Mouse (Mus musculus) adrenal gland, adult 18-20 months (tissue): ENCODE data around the gene Shd. TPM values are rescaled to one million over a fixed set of nuclear protein-coding genes. Genes with fewer than 3 reads are reported as not detected.

ENCODE experiments used
- DNase-seq, 2 experiments: peaks; one replicate each; pipeline ENCODE4 v3.0.0; 2021 to 2022; ENCODE audit warnings: low spot score in 2 of 2
- total RNA-seq, 2 experiments: library from RNA; stranded (reverse); gene quantifications; 1 replicate in 1 of 2; 2 replicates in 1 of 2; pipeline ENCODE4 v1.2.3; 2021

Shd gene
- total RNA-seq, 2 experiments from 2014 or later: 2.0 to 2.2 TPM

DNA sequence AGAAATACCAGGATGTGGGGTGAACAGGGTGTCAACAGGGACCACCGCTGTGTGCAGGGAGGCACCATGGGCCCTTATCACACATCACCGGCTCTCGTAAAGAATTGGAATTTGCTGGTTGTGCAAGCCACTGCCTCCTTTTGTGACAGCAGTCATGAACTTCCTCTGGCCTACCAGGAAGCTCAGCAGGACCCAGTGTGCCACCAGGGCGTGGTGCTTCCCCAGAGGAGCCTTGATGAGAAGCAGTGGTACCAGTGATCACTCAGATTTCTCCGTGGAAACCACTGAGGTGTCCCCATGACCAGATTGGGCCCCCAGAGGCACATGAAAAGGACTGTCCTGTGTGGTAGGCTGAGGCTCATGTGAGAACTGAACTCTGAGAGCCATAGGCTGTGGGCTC, 53.1 kb downstream of the Shd start:
- DNase-seq: peak in 1 of 2 experiments; percentile 25

DNA sequence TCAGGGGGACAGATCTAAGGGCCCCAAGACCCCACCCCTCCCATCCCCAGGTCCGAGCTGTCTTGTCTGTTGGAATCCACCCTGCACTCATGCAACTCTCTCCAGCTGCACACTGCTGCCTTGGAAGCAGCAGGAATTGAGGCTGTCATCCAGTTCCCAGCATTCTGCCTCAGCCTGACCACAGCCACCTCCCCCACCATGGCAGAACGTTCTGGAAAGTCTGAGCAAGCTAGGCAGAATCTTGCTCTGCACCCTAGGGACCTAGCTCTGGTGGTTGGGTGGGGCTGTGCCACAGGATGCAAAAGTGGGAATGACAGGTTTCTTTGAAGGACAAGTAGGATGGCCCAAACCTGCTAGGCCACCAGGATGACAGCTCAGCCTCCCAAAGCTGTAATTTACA, 54.2 kb downstream of the Shd start:
- peak in 1 of 2 experiments; percentile 17 for DNase-seq

DNA sequence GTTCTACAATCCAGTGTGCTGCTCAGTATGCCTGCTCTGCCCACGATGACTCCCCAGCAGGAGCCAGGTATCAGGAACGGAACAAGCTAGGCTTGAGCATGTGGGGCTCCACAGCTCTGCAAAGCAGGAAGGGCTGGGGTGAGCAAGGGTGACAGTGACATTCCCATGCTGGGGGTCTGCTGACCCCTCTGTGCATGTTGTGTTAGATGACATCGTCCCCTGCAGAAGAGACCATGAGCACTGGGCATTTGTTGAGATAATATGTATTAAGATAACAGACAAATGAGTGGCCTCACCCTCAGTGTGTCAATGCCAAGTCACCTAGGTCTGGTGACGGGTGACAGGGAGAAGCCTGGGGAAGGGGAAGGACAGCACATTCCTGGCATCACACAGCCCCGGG, 54.7 kb downstream of the Shd start:
- DNase-seq: peak in 1 of 2 experiments; percentile 14

Other genes starting within 250 kb of the Shd start
- under 1 TPM; 0.27 to 0.58 TPM for gene Adgre4, start 220.5 kb upstream of the Shd start, total RNA-seq
- gene Zfp119a, start 91.5 kb upstream of the Shd start, total RNA-seq: 1 to 10 TPM; 5.0 to 5.5 TPM
- 1 to 10 TPM; 4.7 to 4.8 TPM for gene Zfp959, start 78.4 kb upstream of the Shd start, total RNA-seq
- gene Zfp119b, start 21.0 kb upstream of the Shd start, total RNA-seq: 1 to 10 TPM; 2.3 to 3.5 TPM
- gene Ebi3, start 17.8 kb upstream of the Shd start, total RNA-seq: 1 to 10 TPM in 1 of 2 experiments, under 1 TPM in 1; 0.70 to 1.3 TPM
- 10 to 100 TPM; 17.4 to 17.9 TPM for gene Yju2, start 11.4 kb upstream of the Shd start, total RNA-seq
- 1 to 10 TPM; 2.3 to 4.3 TPM for gene Fsd1, start 16.0 kb downstream of the Shd start, total RNA-seq
- 1 to 10 TPM; 5.1 to 5.4 TPM for gene Stap2, start 35.1 kb downstream of the Shd start, total RNA-seq
- 10 to 100 TPM; 68.1 to 97.5 TPM for gene Mpnd, start 35.2 kb downstream of the Shd start, total RNA-seq
- 10 to 100 TPM; 38.3 to 39.0 TPM for gene Sh3gl1, start 66.2 kb downstream of the Shd start, total RNA-seq
- 1 to 10 TPM; 2.1 to 2.3 TPM for gene Chaf1a, start 70.0 kb downstream of the Shd start, total RNA-seq
- 10 to 100 TPM; 63.6 to 77.6 TPM for gene Ubxn6, start 104.6 kb downstream of the Shd start, total RNA-seq
- gene Hdgfl2, start 109.2 kb downstream of the Shd start, total RNA-seq: 10 to 100 TPM; 53.9 to 67.0 TPM
- gene Plin4, start 139.3 kb downstream of the Shd start, total RNA-seq: 100 to 1,000 TPM in 1 of 2 experiments, 10 to 100 TPM in 1; 65.0 to 212 TPM
- 10 to 100 TPM; 53.7 to 67.4 TPM for gene Plin5, start 147.1 kb downstream of the Shd start, total RNA-seq
- gene Lrg1, start 151.5 kb downstream of the Shd start, total RNA-seq: 10 to 100 TPM; 21.2 to 57.7 TPM
- gene Sema6b, start 169.9 kb downstream of the Shd start, total RNA-seq: 1 to 10 TPM; 6.3 to 7.0 TPM
- gene Tnfaip8l1, start 192.0 kb downstream of the Shd start, total RNA-seq: 1 to 10 TPM; 1.9 to 2.5 TPM
- gene Mydgf, start 213.5 kb downstream of the Shd start, total RNA-seq: 10 to 100 TPM; 49.6 to 56.6 TPM
- 10 to 100 TPM; 35.8 to 37.6 TPM for gene Dpp9, start 248.4 kb downstream of the Shd start, total RNA-seq